Mouse (Mus musculus) E14TG2a.4 (cell line): ENCODE data around the gene Gm4871.

ENCODE experiments used
- CTCF ChIP-seq: conservative IDR thresholded peaks from 2 replicates; pipeline ENCODE4 v1.5.1; 2014; ENCODE audit warnings: low read length
- POU5F1 ChIP-seq: IDR thresholded peaks from 2 replicates; pipeline ENCODE4 v1.6.1; 2014; ENCODE audit warnings: low read length, borderline replicate concordance

GRCm38 (mm10) chr5:145057907-145058306 lies 25.4 kb upstream of the Gm4871 start:
- TF ChIP-seq POU5F1 (no peak), CTCF (no peak)
